Mouse (Mus musculus): ENCODE data around the gene Tomm70a. TPM values are rescaled to one million over a fixed set of nuclear protein-coding genes. Genes with fewer than 3 reads are reported as not detected.
A peak's percentile ranks its signal among the peaks of the same experiment; 100 is the strongest.
"Not testable (repeated sequence)": the region's sequence is repeated elsewhere in the genome, so short reads cannot be mapped to it uniquely, and the experiment has no call there.

Gene Tomm70a
- polyA plus RNA-seq, 1 experiment from 2014 or later: 32.7 TPM

- Histone ChIP-seq H3K9ac (no peak overlapping the region), H3K27me3 (no peaks in the 10 kb centered on the region), H3K4me2 (no peak overlapping the region), H3K4me1 (no peaks in the 10 kb centered on the region), H3K36me3 (peaks cover 71% of the 10 kb centered on the region), H3K4me3 (no peak overlapping the region), H3K9me3 (no peaks in the 10 kb centered on the region), H3K27ac (no peak overlapping the region)
- WGBS: 74% methylated on average over 4 of the region's 4 CpGs
- no peak for ATAC-seq (ENCODE audit: insufficient number of reproducible peaks, low FRiP score, low TSS enrichment, low read depth)
Observed at GRCm38 (mm10) chr16:57157728-57158127, 36.2 kb downstream of the Tomm70a start.

- Histone ChIP-seq H3K9me3 (no peaks in the 10 kb centered on the region), H3K4me2 (no peak overlapping the region), H3K27me3 (no peaks in the 10 kb centered on the region), H3K4me1 (no peaks in the 10 kb centered on the region), H3K9ac (no peak overlapping the region), H3K4me3 (no peak overlapping the region), H3K36me3 (peaks cover 76% of the 10 kb centered on the region), H3K27ac (no peak overlapping the region)
- no peak for ATAC-seq (ENCODE audit: insufficient number of reproducible peaks, low FRiP score, low TSS enrichment, low read depth)
- WGBS: 74% methylated on average over 7 of the region's 7 CpGs
Observed at GRCm38 (mm10) chr16:57159835-57160234, 38.3 kb downstream of the Tomm70a start.

DNA sequence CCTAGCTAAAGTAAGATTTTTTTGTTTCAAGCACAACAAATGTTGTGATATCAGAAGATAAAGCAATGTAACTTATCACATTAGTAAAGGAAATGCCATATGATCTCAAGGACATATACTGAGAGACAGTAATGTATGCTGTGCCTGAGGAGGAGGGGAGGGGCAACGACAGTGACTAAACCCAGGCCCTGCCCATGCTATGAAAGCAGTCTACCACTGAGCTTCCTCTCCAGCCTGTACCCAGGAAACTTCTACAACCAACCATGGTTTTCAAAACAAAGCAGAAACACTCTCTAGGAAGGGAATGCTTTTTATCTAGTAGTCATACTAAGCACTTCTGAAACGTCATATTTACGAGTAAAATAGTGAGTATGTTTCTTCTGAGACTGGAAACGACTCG lies 41.3 kb downstream of the Tomm70a start:
- H3K9me3 ChIP-seq: no peaks in the 10 kb centered on the region
- no peaks in the 10 kb centered on the region for H3K27me3 ChIP-seq
- no peak for ATAC-seq (ENCODE audit: insufficient number of reproducible peaks, low FRiP score, low TSS enrichment, low read depth)
- no peak overlapping the region for H3K4me2 ChIP-seq
- no peak overlapping the region for H3K4me3 ChIP-seq
- H3K9ac ChIP-seq: no peak overlapping the region
- WGBS: 81% methylated on average over 5 of the region's 5 CpGs
- H3K36me3 ChIP-seq: peaks cover 63% of the 10 kb centered on the region
- H3K4me1 ChIP-seq: peaks cover 2% of the 10 kb centered on the region; the same call in 1 of the 2 replicates
- H3K27ac ChIP-seq: no peak overlapping the region

DNA sequence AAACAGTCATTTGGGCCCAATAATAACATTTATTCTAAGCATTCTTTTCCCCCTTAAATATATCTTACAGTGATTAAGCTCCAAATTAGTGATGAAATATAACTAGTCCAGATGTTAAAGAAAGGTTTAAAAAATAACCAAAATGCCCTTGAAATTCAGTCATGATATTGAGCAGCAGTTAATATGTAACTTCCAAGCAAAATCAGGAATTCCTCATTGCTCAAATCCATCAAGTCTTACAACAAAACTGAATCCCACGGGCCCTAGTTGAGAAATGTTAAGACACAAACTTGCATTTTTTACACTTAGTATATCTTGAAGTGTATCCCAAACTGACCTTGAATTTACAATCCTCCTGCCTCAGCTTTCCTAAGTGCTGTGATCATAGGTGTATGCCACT lies 42.2 kb downstream of the Tomm70a start:
- 90% methylated on average over 1 of the region's 1 CpGs for WGBS
- no peaks in the 10 kb centered on the region for H3K9me3 ChIP-seq
- ATAC-seq (ENCODE audit: insufficient number of reproducible peaks, low FRiP score, low TSS enrichment, low read depth): no peak
- H3K4me1 ChIP-seq: peaks cover 2% of the 10 kb centered on the region; the same call in 1 of the 2 replicates
- no peak overlapping the region for H3K4me3 ChIP-seq
- H3K9ac ChIP-seq: no peak overlapping the region
- no peak overlapping the region for H3K4me2 ChIP-seq
- peaks cover 54% of the 10 kb centered on the region for H3K36me3 ChIP-seq
- no peak overlapping the region for H3K27ac ChIP-seq
- no peaks in the 10 kb centered on the region for H3K27me3 ChIP-seq

DNA sequence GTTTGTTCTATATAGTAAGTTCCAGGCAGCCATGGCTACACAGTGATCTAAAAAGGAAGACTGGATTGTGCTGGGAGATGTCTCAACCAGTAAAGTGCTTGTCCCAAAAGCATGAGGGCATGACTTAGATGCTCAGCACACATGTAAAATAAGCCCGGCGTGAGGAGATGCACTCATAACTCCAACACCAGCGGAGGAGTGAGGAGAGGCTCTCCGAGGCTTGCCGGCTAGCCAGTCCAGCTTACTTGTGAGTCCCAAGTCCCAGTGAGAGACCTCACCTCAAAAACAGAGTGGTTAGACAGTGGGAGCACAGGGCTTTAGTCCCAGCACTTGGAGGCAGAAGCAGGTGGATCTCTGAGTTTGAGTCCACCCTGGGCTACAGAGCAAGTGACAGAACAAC lies 43.7 kb downstream of the Tomm70a start:
- H3K27me3 ChIP-seq: no peaks in the 10 kb centered on the region
- ATAC-seq (ENCODE audit: insufficient number of reproducible peaks, low FRiP score, low TSS enrichment, low read depth): no peak
- 96% methylated on average over 5 of the region's 5 CpGs for WGBS
- peaks cover 2% of the 10 kb centered on the region; the same call in 1 of the 2 replicates for H3K4me1 ChIP-seq
- H3K36me3 ChIP-seq: peaks cover 43% of the 10 kb centered on the region
- H3K9me3 ChIP-seq: no peaks in the 10 kb centered on the region
- no peak overlapping the region for H3K9ac ChIP-seq
- H3K4me3 ChIP-seq: no peak overlapping the region
- H3K4me2 ChIP-seq: no peak overlapping the region
- H3K27ac ChIP-seq: no peak overlapping the region

DNA sequence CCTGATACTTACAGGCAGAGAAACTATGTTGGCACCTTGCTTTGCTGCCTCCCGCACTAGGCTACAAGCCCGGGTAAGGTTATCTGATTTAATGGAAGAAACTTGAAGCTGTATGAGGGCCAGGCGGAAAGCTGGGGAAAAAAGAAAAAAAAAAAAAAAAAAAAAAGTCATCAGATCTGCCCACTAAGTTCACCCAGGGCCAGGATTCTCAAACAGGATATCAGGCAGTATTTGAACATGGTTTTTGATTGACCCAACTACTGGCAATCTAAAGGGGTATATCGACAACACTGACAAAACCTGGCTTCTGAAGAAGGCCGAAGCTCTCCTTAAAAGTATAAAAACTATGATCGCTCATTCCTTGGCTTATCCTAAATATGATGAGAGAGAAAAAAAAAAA lies 44.6 kb downstream of the Tomm70a start:
- H3K9me3 ChIP-seq: no peaks in the 10 kb centered on the region
- H3K9ac ChIP-seq: no peak overlapping the region
- peaks cover 44% of the 10 kb centered on the region for H3K36me3 ChIP-seq
- H3K4me3 ChIP-seq: peak overlapping the region; percentile 81; the same call in 1 of the 2 replicates
- H3K4me1 ChIP-seq: peaks cover 2% of the 10 kb centered on the region; the same call in 1 of the 2 replicates
- no peaks in the 10 kb centered on the region for H3K27me3 ChIP-seq
- ATAC-seq (ENCODE audit: insufficient number of reproducible peaks, low FRiP score, low TSS enrichment, low read depth): no peak
- 73% methylated on average over 6 of the region's 6 CpGs for WGBS
- H3K4me2 ChIP-seq: peak overlapping the region; percentile 55
- H3K27ac ChIP-seq: no peak overlapping the region

DNA sequence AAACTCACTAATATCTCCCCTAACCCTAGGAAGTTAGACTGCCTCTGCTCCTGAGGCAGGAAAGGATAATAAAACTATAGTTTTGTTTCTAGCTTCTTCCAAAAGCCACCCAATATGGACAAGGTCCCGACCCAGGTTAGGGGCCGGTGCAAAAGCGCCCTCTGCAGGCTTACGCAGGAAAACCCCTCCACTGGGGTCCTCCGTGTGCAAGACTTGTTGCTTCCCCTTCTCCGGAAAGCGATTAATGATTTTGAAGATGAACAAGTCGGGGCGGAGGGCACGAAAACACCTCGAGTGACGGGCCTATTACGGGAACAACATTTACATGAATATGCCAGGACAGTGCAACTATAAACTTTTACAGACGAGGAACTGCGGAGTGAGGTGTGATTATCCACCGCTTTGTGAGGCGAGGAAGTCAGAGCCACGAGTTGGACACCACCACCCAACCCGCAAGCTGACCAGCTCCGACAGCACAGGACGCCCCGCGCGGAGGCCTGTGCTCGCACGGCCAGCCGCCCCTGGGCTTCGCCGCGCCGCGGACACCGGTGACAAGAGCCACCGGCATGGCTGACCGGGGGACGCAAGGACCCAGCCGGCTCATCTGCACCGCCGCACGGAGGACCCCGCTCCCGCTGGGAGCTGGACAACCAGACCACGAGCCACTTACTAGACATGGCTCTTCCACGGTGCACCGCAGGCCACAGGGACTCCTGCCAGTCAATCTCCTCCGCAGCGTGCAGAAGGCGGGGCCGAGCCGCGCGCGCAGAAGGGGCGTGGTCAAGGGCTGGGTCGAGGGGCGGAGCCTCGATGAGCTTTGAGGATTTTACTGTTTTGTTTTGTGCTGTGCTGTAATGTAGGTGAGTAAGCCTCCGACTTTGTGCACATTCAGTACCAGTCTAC lies 45.4 kb downstream of the Tomm70a start, which contains the start of gene Nit2:
Gene Nit2, minus strand, starts transcription at position 731 of the 903 bp plus-strand sequence.
- H3K4me2 ChIP-seq: peak within 1 kb of the TSS; percentile 55
- H3K27me3 ChIP-seq: no peaks in the 10 kb centered on the region
- peak within 1 kb of the TSS; percentile 67 for H3K9ac ChIP-seq
- H3K36me3 ChIP-seq: peaks cover 40% of the 10 kb centered on the region
- under 1% methylated on average over 58 of the region's 58 CpGs for WGBS
- peak within 1 kb of the TSS; percentile 81 for H3K4me3 ChIP-seq
- peak; percentile 95 for ATAC-seq (ENCODE audit: insufficient number of reproducible peaks, low FRiP score, low TSS enrichment, low read depth)
- H3K9me3 ChIP-seq: no peaks in the 10 kb centered on the region
- H3K27ac ChIP-seq: peak within 1 kb of the TSS; percentile 93
- peaks cover 2% of the 10 kb centered on the region; the same call in 1 of the 2 replicates for H3K4me1 ChIP-seq

- Histone ChIP-seq H3K4me1 (peaks cover 2% of the 10 kb centered on the region; the same call in 1 of the 2 replicates), H3K27ac (peak overlapping the region; percentile 93; the same call in 1 of the 2 replicates), H3K36me3 (peaks cover 38% of the 10 kb centered on the region), H3K9ac (no peak overlapping the region), H3K27me3 (no peaks in the 10 kb centered on the region), H3K9me3 (no peaks in the 10 kb centered on the region), H3K4me3 (peak overlapping the region; percentile 81), H3K4me2 (peak overlapping the region; percentile 55)
- 22% methylated on average over 5 of the region's 5 CpGs for WGBS
- ATAC-seq (ENCODE audit: insufficient number of reproducible peaks, low FRiP score, low TSS enrichment, low read depth): no peak
Observed at GRCm38 (mm10) chr16:57167514-57167912, 46.0 kb downstream of the Tomm70a start.

DNA sequence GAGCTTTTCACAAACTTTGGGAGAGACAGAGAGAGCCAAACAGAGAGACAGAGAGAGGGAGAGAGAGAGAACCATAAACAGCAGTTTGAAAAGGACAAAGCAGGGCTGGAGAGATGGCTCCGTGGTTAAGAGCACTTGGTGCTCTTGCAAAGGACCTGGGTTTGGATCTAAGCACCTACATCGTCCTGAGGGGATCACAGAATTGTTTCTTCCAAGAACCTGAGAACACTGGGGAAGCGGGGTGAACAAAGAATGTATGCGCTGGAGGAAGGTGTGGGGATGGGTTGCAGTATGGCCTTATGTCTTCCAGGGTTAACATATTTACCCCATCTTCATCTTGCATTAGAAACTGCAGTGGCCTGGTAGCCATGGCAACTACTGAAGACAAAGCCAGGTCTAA lies 46.7 kb downstream of the Tomm70a start:
- 0 out of 2 replicates have a peak overlapping the region, but pooled peaks have one; percentile 3 for H3K27ac ChIP-seq
- 68% methylated on average over 4 of the region's 4 CpGs for WGBS
- no peak for ATAC-seq (ENCODE audit: insufficient number of reproducible peaks, low FRiP score, low TSS enrichment, low read depth)

DNA sequence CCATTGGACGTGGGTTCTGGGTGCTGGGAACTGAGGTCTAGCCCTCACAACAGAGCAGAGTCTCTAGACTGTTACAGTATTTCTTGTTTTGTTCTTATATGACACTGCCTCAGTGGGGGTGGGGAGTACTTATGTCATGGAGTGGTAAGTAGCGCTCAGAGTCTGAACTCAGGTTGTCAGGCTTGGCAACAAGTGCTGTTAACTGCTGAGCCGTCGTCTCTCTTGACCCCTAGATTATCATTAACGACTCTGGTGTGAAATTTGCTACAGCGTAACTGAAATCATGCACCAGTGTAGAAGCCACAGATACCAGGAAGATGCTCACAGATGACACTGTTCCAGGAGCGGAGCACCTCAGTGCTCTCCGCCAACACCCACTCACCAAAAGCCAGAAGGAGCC lies 49.7 kb downstream of the Tomm70a start:
- whole genome bisulfite sequencing: 90% methylated on average over 8 of the region's 8 CpGs
- no peak overlapping the region for H3K27ac ChIP-seq
- peaks cover 2% of the 10 kb centered on the region; the same call in 1 of the 2 replicates for H3K4me1 ChIP-seq
- H3K4me3 ChIP-seq: no peak overlapping the region
- H3K9ac ChIP-seq: no peak overlapping the region
- no peaks in the 10 kb centered on the region for H3K9me3 ChIP-seq
- peaks cover 38% of the 10 kb centered on the region for H3K36me3 ChIP-seq
- no peaks in the 10 kb centered on the region for H3K27me3 ChIP-seq
- no peak overlapping the region for H3K4me2 ChIP-seq
- no peak for ATAC-seq (ENCODE audit: insufficient number of reproducible peaks, low FRiP score, low TSS enrichment, low read depth)

More for the DNA sequence above, 46.7 kb downstream of the Tomm70a start:
- H3K27me3 ChIP-seq: no peaks in the 10 kb centered on the region
- H3K4me2 ChIP-seq: no peak overlapping the region
- H3K4me3 ChIP-seq: no peak overlapping the region
- no peaks in the 10 kb centered on the region for H3K9me3 ChIP-seq
- H3K9ac ChIP-seq: no peak overlapping the region
- peaks cover 2% of the 10 kb centered on the region; the same call in 1 of the 2 replicates for H3K4me1 ChIP-seq
- H3K36me3 ChIP-seq: peaks cover 39% of the 10 kb centered on the region

- Histone ChIP-seq H3K36me3 (peaks cover 42% of the 10 kb centered on the region), H3K9me3 (no peaks in the 10 kb centered on the region), H3K9ac (no peak overlapping the region), H3K27ac (no peak overlapping the region), H3K4me1 (no peaks in the 10 kb centered on the region), H3K4me2 (no peak overlapping the region), H3K27me3 (no peaks in the 10 kb centered on the region), H3K4me3 (no peak overlapping the region)
- ATAC-seq (ENCODE audit: insufficient number of reproducible peaks, low FRiP score, low TSS enrichment, low read depth): no peak
- WGBS: 74% methylated on average over 6 of the region's 6 CpGs
Observed at GRCm38 (mm10) chr16:57171570-57171969, 50.1 kb downstream of the Tomm70a start.

- not testable (repeated sequence) for H3K4me2 ChIP-seq; H3K27ac ChIP-seq; H3K27me3 ChIP-seq; ATAC-seq (ENCODE audit: insufficient number of reproducible peaks, low FRiP score, low TSS enrichment, low read depth); H3K9me3 ChIP-seq; H3K4me1 ChIP-seq; H3K4me3 ChIP-seq; H3K9ac ChIP-seq
- peaks cover 64% of the 10 kb centered on the region for H3K36me3 ChIP-seq
Observed at GRCm38 (mm10) chr16:57174480-57174879, 53.0 kb downstream of the Tomm70a start.

All from limb, embryonic 15.5 days (tissue).